Mouse (Mus musculus) adrenal gland, postnatal 14 days (tissue): ENCODE measurements at regions not wholly inside any gene's neighbourhood (a gene's known extent, or its start where the extent isn't known, plus 50 kb on each side); places are given as distances from the start of the nearest gene placed in this dataset.
A peak's percentile ranks its signal among the peaks of the same experiment; 100 is the strongest.

ENCODE experiments used
- DNase-seq: peaks from one replicate; pipeline ENCODE4 v3.0.0; 2021; ENCODE audit warnings: mixed read lengths

DNA sequence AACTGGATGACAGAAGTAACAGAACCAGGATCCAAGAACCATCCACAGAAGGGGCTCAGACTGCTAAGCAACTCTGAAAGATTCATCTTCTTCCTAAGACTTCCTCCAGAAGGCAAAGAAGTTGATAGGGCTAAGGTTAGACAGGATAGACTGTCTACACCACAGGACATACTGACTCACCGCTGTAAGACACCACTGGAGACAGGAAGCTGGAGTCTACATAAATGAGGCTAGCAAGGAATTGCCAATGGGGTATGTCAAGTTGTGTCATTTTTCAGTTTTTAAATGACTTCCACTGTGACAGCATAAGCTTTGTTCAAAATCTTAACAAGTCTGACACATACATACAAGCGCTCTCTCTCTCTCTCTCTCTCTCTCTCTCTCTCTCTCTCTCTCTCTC, 645.4 kb upstream of the Gm10131 start:
- DNase-seq = no peak

DNA sequence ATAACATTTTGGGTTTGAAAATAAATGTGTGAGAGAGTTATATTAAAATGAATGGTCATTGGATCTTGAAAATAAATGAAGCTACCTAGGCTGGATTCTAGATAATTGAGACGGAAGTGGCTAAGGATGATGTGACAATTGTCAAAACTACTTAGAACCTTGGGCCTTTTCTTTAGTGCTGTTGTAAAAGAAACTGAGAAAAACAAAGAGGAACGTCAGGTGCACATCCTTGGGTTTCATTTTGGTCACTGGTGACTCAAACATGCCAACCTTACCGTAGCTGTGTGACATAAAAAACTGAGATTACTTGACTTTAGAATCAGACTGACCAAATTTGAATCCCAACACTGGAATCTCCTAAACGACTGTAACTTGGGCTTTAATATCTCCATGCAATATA, 644.6 kb upstream of the Gm10131 start:
- DNase-seq = no peak

DNA sequence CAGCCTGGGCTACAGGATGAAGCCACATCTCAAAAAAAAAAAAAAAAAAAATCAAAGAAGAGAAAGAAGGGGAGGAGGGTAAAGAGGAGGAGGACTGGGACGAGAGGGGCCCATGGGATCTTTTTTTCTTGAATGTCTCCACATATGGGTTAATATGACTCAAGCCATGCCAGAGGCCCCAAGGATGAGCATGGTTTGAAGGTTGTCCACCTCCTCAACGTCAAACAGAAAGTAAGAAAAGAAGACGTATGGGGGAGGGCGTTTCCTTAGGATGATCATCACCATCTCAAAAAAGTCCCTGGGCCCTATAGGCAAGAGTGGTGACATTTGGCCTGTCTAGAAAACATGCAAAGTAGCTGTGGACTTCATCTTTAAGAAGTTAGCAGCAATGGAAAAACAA, 643.9 kb upstream of the Gm10131 start:
- DNase-seq = no peak

GRCm38 (mm10) chr8:34753046-34753445, 641.5 kb upstream of the Gm10131 start:
- DNase-seq = no peak

- DNase-seq = no peak
Measured at GRCm38 (mm10) chr8:34748521-34748920, 637.0 kb upstream of the Gm10131 start.

- DNase-seq = no peak
Measured at GRCm38 (mm10) chr8:34745706-34746105, 634.2 kb upstream of the Gm10131 start.

GRCm38 (mm10) chr8:34744682-34745081, 633.1 kb upstream of the Gm10131 start:
- peak; percentile 25 for DNase-seq

- DNase-seq = no peak
Measured at GRCm38 (mm10) chr8:34744179-34744578, 632.6 kb upstream of the Gm10131 start.

DNA sequence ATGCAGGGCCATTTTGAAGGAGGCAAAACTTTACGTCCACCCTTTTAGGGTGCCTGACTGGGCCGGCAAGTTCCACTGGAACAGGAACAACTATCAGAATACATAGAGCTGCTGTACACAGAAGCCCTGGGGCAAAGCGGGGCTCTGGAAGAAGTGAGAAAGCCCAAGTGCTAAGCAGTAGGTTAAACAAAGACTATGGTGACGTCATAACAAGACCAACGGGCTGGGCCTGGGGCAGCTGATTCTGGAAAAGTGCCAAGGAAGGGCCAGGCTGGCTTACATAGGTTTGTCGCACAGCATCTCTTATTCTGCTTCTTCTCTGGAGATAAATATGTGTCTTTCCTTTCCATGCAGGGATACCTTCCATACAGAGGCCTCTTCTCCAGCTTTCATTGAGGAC, 631.6 kb upstream of the Gm10131 start:
- DNase-seq = no peak

DNA sequence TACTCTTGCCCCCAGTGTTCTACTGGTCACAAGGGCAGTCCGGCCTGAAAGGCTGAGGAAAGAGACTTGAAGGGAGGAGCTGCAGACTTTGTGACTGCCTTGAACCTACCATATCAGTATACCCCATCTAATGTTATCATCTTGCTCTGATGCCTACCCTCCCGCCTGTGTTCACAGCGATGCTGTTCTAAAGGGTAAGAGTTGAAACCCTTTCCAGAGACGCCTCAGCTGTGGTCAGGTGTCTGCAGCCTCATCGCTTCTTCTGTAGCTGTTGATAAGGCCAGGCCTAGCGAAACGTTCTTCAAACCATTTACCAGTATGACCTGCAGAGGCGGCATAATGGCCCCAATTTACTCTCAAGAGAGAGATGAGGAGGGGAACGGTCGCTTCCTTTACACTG, 629.3 kb upstream of the Gm10131 start:
- DNase-seq = no peak

DNA sequence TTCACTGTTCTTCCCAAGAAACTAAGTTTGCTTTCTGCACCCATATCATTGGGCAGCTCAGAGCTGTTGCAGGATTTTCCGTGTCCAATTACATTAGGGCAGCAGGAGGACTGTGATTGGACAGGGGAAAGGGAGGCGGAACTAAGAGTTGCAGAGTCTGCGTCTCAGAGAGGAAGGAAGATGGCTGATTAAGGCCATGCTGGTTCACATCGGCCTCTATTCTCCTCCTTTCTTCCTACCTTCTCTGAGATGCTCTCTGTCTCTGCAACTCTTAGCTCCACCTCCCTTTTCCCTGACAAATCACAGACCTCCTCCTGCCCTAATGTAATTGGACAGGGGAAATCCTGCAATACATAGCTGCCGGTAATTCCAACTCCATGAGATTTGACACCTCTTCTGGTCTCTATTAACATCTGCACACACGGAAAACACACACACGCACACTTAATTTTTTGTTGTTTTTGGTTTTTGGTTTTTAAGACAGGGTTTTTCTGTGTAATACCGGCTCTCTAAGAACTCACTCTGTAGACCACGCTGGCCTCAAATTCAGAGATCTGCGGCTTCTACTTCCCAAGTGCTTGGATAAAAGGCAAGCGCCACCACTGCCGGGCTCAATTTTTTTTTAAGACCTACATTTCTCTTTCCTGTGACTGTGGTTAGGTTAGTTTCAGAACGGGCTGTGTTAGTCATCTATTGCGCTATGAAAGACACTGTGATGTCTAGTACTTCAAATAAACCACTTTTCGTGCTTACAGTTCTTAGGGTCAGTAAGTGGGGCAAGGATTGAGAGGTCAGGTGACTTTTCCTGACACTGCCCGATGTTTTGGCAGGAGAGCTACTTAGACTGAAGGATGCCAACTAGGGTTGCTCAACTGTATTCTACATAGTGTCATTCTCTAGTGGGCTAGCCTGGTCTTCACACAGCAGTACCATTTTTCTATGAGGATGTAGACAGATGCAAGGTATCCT, 628.6 kb upstream of the Gm10131 start:
- no peak for DNase-seq

- DNase-seq = no peak
Measured at GRCm38 (mm10) chr8:34736214-34736613, 624.7 kb upstream of the Gm10131 start.

GRCm38 (mm10) chr8:34735006-34735405, 623.5 kb upstream of the Gm10131 start:
- DNase-seq = no peak

- no peak for DNase-seq
Measured at GRCm38 (mm10) chr8:34732808-34733207, 621.3 kb upstream of the Gm10131 start.

GRCm38 (mm10) chr8:34732362-34732761, 620.8 kb upstream of the Gm10131 start:
- no peak for DNase-seq

DNA sequence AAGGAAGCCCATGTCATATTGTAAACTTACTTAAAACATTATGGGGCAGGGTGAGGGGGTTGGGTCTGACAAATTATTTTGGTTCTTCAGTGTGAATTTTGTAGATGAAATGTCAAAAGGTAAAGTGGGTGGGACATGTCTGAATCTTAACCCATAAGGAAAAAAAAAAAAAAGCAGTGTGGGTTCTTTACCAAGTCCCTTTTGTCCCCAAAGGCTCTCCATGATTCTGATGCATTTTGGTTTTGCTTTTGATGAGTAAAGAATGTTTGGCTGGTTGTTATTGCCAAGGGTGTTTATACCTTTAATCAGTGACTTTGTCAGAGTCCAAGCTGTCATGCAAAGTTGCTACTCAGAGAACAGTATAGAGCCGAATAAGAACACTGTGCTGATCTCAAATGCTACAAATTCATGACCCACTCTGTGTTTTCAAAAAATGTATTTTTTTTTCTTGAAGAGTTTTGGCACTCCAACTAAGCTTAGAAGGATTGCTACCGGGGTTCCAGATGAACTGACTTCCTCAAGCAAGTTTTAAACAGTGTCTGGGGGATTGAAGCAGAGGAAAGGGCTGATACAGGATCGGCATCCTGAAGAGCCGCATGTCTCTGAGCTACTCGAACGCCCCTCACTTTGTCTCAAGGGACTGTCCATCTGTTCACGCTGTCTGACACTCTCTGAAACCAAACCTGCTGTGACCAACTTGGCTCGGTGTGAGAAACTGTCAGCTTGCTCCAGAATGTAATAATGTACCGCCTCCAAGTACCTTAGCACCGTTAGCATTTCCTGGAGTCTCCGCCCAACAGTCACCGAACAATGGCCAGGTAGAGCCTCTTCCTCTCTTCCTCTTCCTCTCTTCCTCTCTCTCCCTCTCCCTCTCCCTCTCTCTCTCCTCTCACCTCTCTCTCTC, 619.8 kb upstream of the Gm10131 start:
- DNase-seq = no peak

DNA sequence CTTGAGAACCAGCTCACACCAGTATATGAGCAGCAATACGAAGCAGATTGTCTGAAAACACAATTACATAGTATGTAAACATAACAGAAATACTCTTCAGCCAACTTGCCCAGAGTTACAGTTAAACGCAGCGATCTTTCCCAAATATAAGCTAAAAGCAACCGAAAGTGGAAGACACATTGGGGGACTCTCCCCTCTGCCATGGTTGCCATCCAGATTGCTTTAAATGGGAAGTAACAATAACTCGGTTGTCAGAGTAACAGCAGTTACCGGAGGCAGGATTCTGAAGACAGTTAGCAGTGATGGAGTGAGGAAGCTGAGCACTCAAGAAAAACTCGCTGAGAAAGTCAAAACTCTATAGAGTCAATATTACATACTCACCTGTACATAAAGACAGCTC, 618.0 kb upstream of the Gm10131 start:
- DNase-seq = no peak

GRCm38 (mm10) chr8:34727699-34728098, 616.2 kb upstream of the Gm10131 start:
- DNase-seq = no peak

DNA sequence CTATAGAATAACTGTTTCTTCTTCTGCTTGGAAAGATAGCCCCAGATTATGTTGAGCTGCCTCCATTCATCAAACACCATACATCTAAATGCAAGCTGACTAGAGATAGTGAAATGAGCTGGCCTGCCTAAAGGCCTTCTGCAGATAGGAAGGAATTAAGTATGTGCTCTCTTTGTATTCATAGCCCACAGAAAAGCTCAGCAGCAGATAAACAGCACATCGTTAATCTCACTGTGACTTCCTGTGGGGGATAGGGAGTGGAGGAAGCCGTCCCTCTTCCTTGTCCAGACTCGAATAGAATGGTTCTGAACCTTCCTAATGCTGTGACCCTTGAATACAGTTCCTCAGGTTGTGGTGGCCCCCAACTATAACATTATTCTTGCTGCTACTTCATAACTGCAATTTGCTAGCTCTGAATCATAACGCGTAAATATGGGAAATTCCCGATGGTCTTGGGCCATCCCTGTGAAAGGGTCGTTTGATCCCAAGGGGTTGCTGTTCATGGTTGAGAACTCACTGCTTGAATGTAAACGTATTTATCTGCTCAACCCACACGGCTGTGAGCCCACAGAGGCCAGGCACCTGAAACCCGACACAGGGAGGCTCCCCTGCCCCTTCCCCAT, 614.7 kb upstream of the Gm10131 start:
- no peak for DNase-seq

- no peak for DNase-seq
Measured at GRCm38 (mm10) chr8:34725546-34725945, 614.0 kb upstream of the Gm10131 start.

- no peak for DNase-seq
Measured at GRCm38 (mm10) chr8:34709911-34710733, 598.6 kb upstream of the Gm10131 start.

- DNase-seq = no peak
Measured at GRCm38 (mm10) chr8:34709316-34709715, 597.8 kb upstream of the Gm10131 start.
